Comparison of ENCODE assay signal across 8 mouse cellular contexts in genomic region chr16:18733100-18733956, GRCm38 (mm10). TPM values are rescaled to one million over a fixed set of nuclear protein-coding genes. Genes with fewer than 3 reads are reported as not detected.
A peak's percentile ranks its signal among the peaks of the same experiment; 100 is the strongest.
DNase-seq lines count a peak whose midpoint lies in the region; ATAC-seq and TF ChIP-seq lines count a peak whose summit lies in the region.

No protein-coding gene starts in this region.

- H3K4me2 ChIP-seq in CH12.LX (ENCODE audit: insufficient read depth, low read depth, poor library complexity, severe bottlenecking), result peak overlapping the region; percentile 83
- H3K4me2 ChIP-seq in liver, embryonic 14.5 days (ENCODE audit: low read depth), result 0 out of 2 replicates have a peak overlapping the region, but pooled peaks have one; percentile 8
- H3K4me2 ChIP-seq in stomach, postnatal 0 days (replicated peaks; ENCODE audit: low read depth), result 0 out of 2 replicates have a peak overlapping the region, but pooled peaks have one; percentile 8

- DNase-seq in CH12.LX (ENCODE audit: extremely low read depth), result peak; percentile 72
- no peak for DNase-seq in liver, embryonic 14.5 days (ENCODE audit: low read depth in 3 of 3, low spot score in 3 of 3)
- DNase-seq in stomach, postnatal 0 days (ENCODE audit: low spot score), result no peak
- DNase-seq in thymus, postnatal 14 days, result no peak
- no peak for DNase-seq in left cerebral cortex, postnatal 36 days (ENCODE audit: low spot score in 2 of 2)
- no peak for DNase-seq in ovary, postnatal 36 days (ENCODE audit: low spot score)

- H3K27ac ChIP-seq in CH12.LX (ENCODE audit: insufficient read depth, low read depth), result no peak overlapping the region
- peak overlapping the region; percentile 27; the same call in 1 of the 2 replicates for H3K27ac ChIP-seq in bone marrow macrophage, adult 2 months (ENCODE audit: insufficient read depth, low read depth, low read length)
- H3K27ac ChIP-seq in liver, embryonic 14.5 days, result no peak overlapping the region
- H3K27ac ChIP-seq in stomach, postnatal 0 days (replicated peaks), result no peak overlapping the region

- no peak for TF ChIP-seq CTCF in CH12.LX (conservative IDR thresholded peaks at IDR 0.05 in 1 of 2, IDR thresholded peaks at IDR 0.05 in 1 of 2; ENCODE audit: low read depth in 2 of 2, low read length in 2 of 2)
- no peak for TF ChIP-seq CTCF in bone marrow macrophage, adult 2 months (IDR thresholded peaks at IDR 0.05; ENCODE audit: low read depth, low read length)
- TF ChIP-seq CTCF in liver, embryonic 14.5 days (IDR thresholded peaks at IDR 0.05; ENCODE audit: low read depth), result no peak
- no peak for TF ChIP-seq CTCF in stomach, postnatal 0 days (IDR thresholded peaks at IDR 0.05; ENCODE audit: low read depth)

- TF ChIP-seq POLR2A in CH12.LX (IDR thresholded peaks at IDR 0.05; ENCODE audit: low read depth, low read length), result no peak
- no peak for TF ChIP-seq POLR2A in bone marrow macrophage, adult 2 months (IDR thresholded peaks at IDR 0.05; ENCODE audit: borderline replicate concordance, low read depth, low read length)

- 19% methylated on average over 20 of the region's 20 CpGs for WGBS in liver, embryonic 14.5 days (ENCODE audit: insufficient replicate concordance)
- WGBS in stomach, postnatal 0 days, result 53% methylated on average over 20 of the region's 20 CpGs

- peak; percentile 67 to 74 for ATAC-seq in hematopoietic stem cell, adult 5-6 weeks (replicated peaks in 1 of 2; ENCODE audit: insufficient read depth in 1 of 2, low FRiP score in 2 of 2, low TSS enrichment in 1 of 2, low read depth in 1 of 2, poor library complexity in 2 of 2, severe bottlenecking in 2 of 2)
- ATAC-seq in liver, embryonic 14.5 days (ENCODE audit: insufficient read depth), result peak; percentile 26; the same call in 1 of the 2 replicates
- ATAC-seq in stomach, postnatal 0 days (ENCODE audit: low FRiP score, low TSS enrichment), result 0 out of 2 replicates have a peak, but pooled peaks have one; percentile 40

- no peak for TF ChIP-seq RAD21 in CH12.LX (IDR thresholded peaks at IDR 0.05; ENCODE audit: low read depth, low read length)

- intact Hi-C loops in left cerebral cortex, postnatal 36 days (cut with DNase I), result loop anchor here (5.0 kb wide), 1 partner anchor 44 kb away; the partner anchor contains the start of gene Cldn5

- dilution Hi-C loops in CH12.LX (cut with MboI; ENCODE audit: extremely low pct_ligation_motif_present, extremely low pct_unique_long_range_greater_than_20kb, low sequenced_read_pairs), result no loop called here

- no peaks in the 10 kb centered on the region for H3K9me3 ChIP-seq in CH12.LX (replicated peaks; ENCODE audit: low read length)
- no peaks in the 10 kb centered on the region for H3K9me3 ChIP-seq in liver, embryonic 14.5 days (ENCODE audit: control insufficient read depth, low read length)
- no peaks in the 10 kb centered on the region for H3K9me3 ChIP-seq in stomach, postnatal 0 days (ENCODE audit: control insufficient read depth, low read length)

- H3K27me3 ChIP-seq in CH12.LX (replicated peaks), result no peaks in the 10 kb centered on the region
- no peaks in the 10 kb centered on the region for H3K27me3 ChIP-seq in liver, embryonic 14.5 days (ENCODE audit: control insufficient read depth, insufficient read depth, low read length)
- no peaks in the 10 kb centered on the region for H3K27me3 ChIP-seq in stomach, postnatal 0 days (ENCODE audit: control insufficient read depth, insufficient read depth, low read length)

- H3K4me1 ChIP-seq in CH12.LX (ENCODE audit: control insufficient read depth in 1 of 2, insufficient read depth in 2 of 2), result peaks cover 0 to 29% of the 10 kb centered on the region in 2 experiments; a peak in 2 of 4 replicates
- peaks cover 5% of the 10 kb centered on the region; the same call in 1 of the 2 replicates for H3K4me1 ChIP-seq in bone marrow macrophage, adult 2 months (ENCODE audit: control insufficient read depth, insufficient read depth, low read length)
- H3K4me1 ChIP-seq in liver, embryonic 14.5 days (replicated peaks; ENCODE audit: control insufficient read depth in 2 of 2, insufficient read depth in 2 of 2, low read length in 1 of 2), result no peaks in the 10 kb centered on the region
- H3K4me1 ChIP-seq in stomach, postnatal 0 days (replicated peaks; ENCODE audit: control insufficient read depth, insufficient read depth), result no peaks in the 10 kb centered on the region

- H3K79me2 ChIP-seq in CH12.LX (replicated peaks; ENCODE audit: control insufficient read depth, extremely low read depth, insufficient read depth, poor library complexity, severe bottlenecking), result no peaks in the 10 kb centered on the region

- in situ Hi-C loops in CH12.LX (cut with MboI; ENCODE audit: low pct_ligation_motif_present, low pct_unique_long_range_greater_than_20kb, low sequenced_read_pairs), result no loop called here

- H3K36me3 ChIP-seq in CH12.LX (replicated peaks in 1 of 2; ENCODE audit: control insufficient read depth in 1 of 2, insufficient read depth in 1 of 2, low read length in 1 of 2), result no peaks in the 10 kb centered on the region
- no peaks in the 10 kb centered on the region for H3K36me3 ChIP-seq in liver, embryonic 14.5 days (replicated peaks; ENCODE audit: control insufficient read depth, insufficient read depth, low read depth)
- no peaks in the 10 kb centered on the region for H3K36me3 ChIP-seq in stomach, postnatal 0 days (ENCODE audit: control insufficient read depth, insufficient read depth, low read length)

- peak overlapping the region; percentile 22 for H3K9ac ChIP-seq in CH12.LX (ENCODE audit: insufficient read depth, low read depth)
- no peak overlapping the region for H3K9ac ChIP-seq in liver, embryonic 14.5 days (replicated peaks)
- H3K9ac ChIP-seq in stomach, postnatal 0 days (ENCODE audit: low read length), result no peak overlapping the region

- H3K4me3 ChIP-seq in CH12.LX (replicated peaks in 1 of 3; ENCODE audit: low read depth in 2 of 3, low read length in 2 of 3, poor library complexity in 1 of 3), result peak overlapping the region; percentile 23 to 56 (median 40)
- H3K4me3 ChIP-seq in bone marrow macrophage, adult 2 months (ENCODE audit: insufficient read depth, low read length), result peak overlapping the region; percentile 65
- no peak overlapping the region for H3K4me3 ChIP-seq in liver, embryonic 14.5 days (ENCODE audit: insufficient read depth in 1 of 2, low read depth in 2 of 2, low read length in 2 of 2)
- no peak overlapping the region for H3K4me3 ChIP-seq in stomach, postnatal 0 days (ENCODE audit: low read depth, low read length)

- peak; percentile 40; the same call in 1 of the 2 replicates for TF ChIP-seq EP300 in CH12.LX (IDR thresholded peaks at IDR 0.05; ENCODE audit: low read length)
- TF ChIP-seq EP300 in liver, embryonic 14.5 days (IDR thresholded peaks at IDR 0.05; ENCODE audit: low read depth), result no peak
- TF ChIP-seq EP300 in stomach, postnatal 0 days (optimal IDR thresholded peaks at IDR 0.05), result no peak

TF ChIP-seq in CH12.LX, 34 proteins besides CTCF, POLR2A, EP300 and RAD21 (continues in another document):
- TF ChIP-seq SIN3A (IDR thresholded peaks at IDR 0.05; ENCODE audit: low read length) (peak; percentile 72), CHD2 (IDR thresholded peaks at IDR 0.05; ENCODE audit: low read length) (no peak; the same call in 1 of the 2 replicates), MEF2A (IDR thresholded peaks at IDR 0.05; ENCODE audit: borderline replicate concordance, low read depth, low read length) (peak; percentile 50; the same call in 1 of the 2 replicates), MAFK (IDR thresholded peaks at IDR 0.05; ENCODE audit: insufficient replicate concordance, low read length) (0 out of 2 replicates have a peak, but pooled peaks have one; percentile 11), PAX5 (IDR thresholded peaks at IDR 0.05; ENCODE audit: low read length) (no peak), ELF1 (IDR thresholded peaks at IDR 0.05; ENCODE audit: low read depth, low read length) (peak; percentile 41), ZKSCAN1 (IDR thresholded peaks at IDR 0.05; ENCODE audit: borderline replicate concordance, low read depth, low read length) (no peak), HCFC1 (IDR thresholded peaks at IDR 0.05; ENCODE audit: low read depth, low read length) (peak; percentile 36; the same call in 1 of the 2 replicates), MYC (IDR thresholded peaks at IDR 0.05; ENCODE audit: low read depth, low read length) (peak; percentile 60; the same call in 1 of the 2 replicates), IRF4 (IDR thresholded peaks at IDR 0.05; ENCODE audit: low read depth, low read length) (peak; percentile 56), MXI1 (IDR thresholded peaks at IDR 0.05; ENCODE audit: low read depth, low read length) (peak; percentile 86), ZNF384 (IDR thresholded peaks at IDR 0.05; ENCODE audit: low read depth, low read length) (no peak), NELFE (IDR thresholded peaks at IDR 0.05; ENCODE audit: low read depth, low read length) (peak; percentile 50; the same call in 1 of the 2 replicates), TBP (conservative IDR thresholded peaks at IDR 0.05; ENCODE audit: low read depth, low read length) (0 out of 2 replicates have a peak, but pooled peaks have one; percentile 26), TCF12 (IDR thresholded peaks at IDR 0.05; ENCODE audit: low read depth, low read length) (peak; percentile 64; the same call in 1 of the 2 replicates), ETS1 (conservative IDR thresholded peaks at IDR 0.05; ENCODE audit: low read depth, low read length) (0 out of 2 replicates have a peak, but pooled peaks have one; percentile 35), UBTF (IDR thresholded peaks at IDR 0.05; ENCODE audit: low read depth, low read length) (no peak), BHLHE40 (IDR thresholded peaks at IDR 0.05; ENCODE audit: low read depth, low read length) (peak; percentile 85), USF1 (IDR thresholded peaks at IDR 0.05; ENCODE audit: low read depth, low read length) (no peak), RCOR1 (conservative IDR thresholded peaks at IDR 0.05; ENCODE audit: low read depth, low read length) (0 out of 2 replicates have a peak, but pooled peaks have one; percentile 56), POLR2AphosphoS2 (IDR thresholded peaks at IDR 0.05; ENCODE audit: low read depth, low read length) (no peak), NRF1 (IDR thresholded peaks at IDR 0.05; ENCODE audit: low read depth, low read length) (peak; percentile 53; the same call in 1 of the 2 replicates)

RNA-seq across cellular contexts. Expression of gene Cldn5, which starts 43.3 kb away (rescaled TPM):
- total RNA-seq in CH12.LX (2012; rRNA removed) (not detected in 2 replicates), CH12.LX (2014; rRNA removed) (not detected in 2 replicates)
- polyA plus RNA-seq in CH12.LX (2012; ENCODE audit: insufficient read length, low read depth), result not detected in 2 replicates
- not detected in 2 replicates for polyA plus RNA-seq in bone marrow macrophage, adult 2 months (2012; ENCODE audit: insufficient read depth, insufficient read length, missing spikeins)
- total RNA-seq in hematopoietic stem cell, adult 5-6 weeks (2017), result 0.10 TPM in 1 of 2 replicates, not detected in the other
- polyA plus RNA-seq in liver, embryonic 14.5 days (2012; rRNA removed), result 6.5 and 6.6 TPM in 2 replicates
- polyA plus RNA-seq in liver, embryonic 14.5 days (2014; fragmentation: Nextera tagmentation; extraction: Ambion mirVana), result 6.1 and 6.2 TPM in 2 replicates
- polyA plus RNA-seq in stomach, postnatal 0 days (2015; fragmentation: Nextera tagmentation; extraction: Ambion mirVana), result 19.7 and 23.6 TPM in 2 replicates
- 10 to 100 TPM; 48.3 to 60.6 TPM for total RNA-seq in left cerebral cortex, postnatal 36 days (2021)

Comparison
In these comparisons a context has a peak if more than half of its experiments do, and no peak if none do; other contexts are left out.
1. H3K4me2 ChIP-seq: peak in every context shown above with its lines; median percentile 83 in CH12.LX; 8 in liver, embryonic 14.5 days; 8 in stomach, postnatal 0 days.
2. H3K4me3 ChIP-seq: peak in CH12.LX (3 of 3) and bone marrow macrophage, adult 2 months (single experiment); none in liver, embryonic 14.5 days (0 of 2) and stomach, postnatal 0 days (single experiment).
3. Peak in every context shown above with its lines, with median percentiles within 50 percentile points of each other: ATAC-seq.